Mouse (Mus musculus): Measurements from ENCODE around the gene Nuak2. TPM values are rescaled to one million over a fixed set of nuclear protein-coding genes. Genes with fewer than 3 reads are reported as not detected.

The Nuak2 gene
- total and polyA plus RNA-seq, 2 experiments from 2014 or later = 7.0 to 9.9 TPM

DNA sequence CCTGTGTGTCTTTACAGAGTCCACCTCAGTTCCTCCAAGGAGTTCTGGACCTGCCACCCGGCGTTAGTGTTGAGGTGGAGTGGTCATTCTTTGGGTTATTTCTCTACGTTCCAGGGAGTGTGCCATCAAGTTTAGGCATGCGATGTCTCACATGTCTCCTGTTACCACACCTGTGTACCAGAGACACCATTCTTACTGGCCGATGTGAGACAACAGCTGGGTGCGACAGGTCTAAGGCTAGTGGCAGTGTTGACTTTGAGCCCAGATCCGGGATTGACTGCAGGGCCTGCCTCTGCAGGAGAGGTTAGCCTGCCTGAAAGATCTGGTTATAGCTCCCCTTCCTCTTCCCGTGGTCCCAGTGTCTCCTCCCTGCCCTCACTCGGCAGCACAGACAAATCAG, 38.3 kb downstream of the Nuak2 start:
- 81% methylated on average over 9 of the region's 9 CpGs for WGBS
- Histone ChIP-seq H3K36me3 (ENCODE audit: insufficient read depth, low read length) (peaks cover 19% of the 10 kb centered on the region), H3K4me1 (ENCODE audit: insufficient read depth, low read length) (no peaks in the 10 kb centered on the region), H3K27ac (ENCODE audit: low read depth, low read length) (no peak overlapping the region), H3K4me2 (ENCODE audit: low read depth, low read length, poor library complexity, severe bottlenecking) (no peak overlapping the region), H3K9me3 (ENCODE audit: low read length) (no peaks in the 10 kb centered on the region), H3K27me3 (ENCODE audit: insufficient read depth, low read length) (no peaks in the 10 kb centered on the region), H3K9ac (replicated peaks; ENCODE audit: low read length, poor library complexity, severe bottlenecking) (no peak overlapping the region), H3K4me3 (ENCODE audit: low read depth, low read length) (no peak overlapping the region)
- ATAC-seq (ENCODE audit: low FRiP score) = no peak; the same call in 1 of the 2 replicates
- no peak for DNase-seq (ENCODE audit: low spot score)
- no peak for TF ChIP-seq CTCF (IDR thresholded peaks at IDR 0.05)

DNA sequence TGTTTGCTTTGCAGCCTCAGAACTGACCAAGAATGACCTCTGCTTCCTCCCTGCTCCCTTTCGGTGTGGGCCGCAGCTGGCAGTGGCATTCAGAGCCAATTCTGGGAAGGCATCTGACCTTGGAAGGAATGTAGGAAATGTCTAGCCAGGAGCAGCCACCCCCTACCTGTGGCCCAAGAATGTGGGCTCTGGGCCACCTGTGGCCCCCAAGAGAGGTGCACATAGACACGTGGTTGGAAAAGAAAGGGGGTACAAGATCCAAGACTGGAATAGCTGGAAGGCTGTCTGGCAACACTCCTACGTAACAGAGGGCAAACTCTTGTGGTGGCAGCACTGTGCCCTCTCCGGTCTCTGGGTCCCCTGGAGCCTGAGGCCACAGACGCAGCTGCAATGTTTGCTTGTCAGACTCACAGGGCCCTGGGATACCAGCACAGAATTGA, 39.3 kb downstream of the Nuak2 start:
- Histone ChIP-seq H3K4me1 (ENCODE audit: insufficient read depth, low read length) (no peaks in the 10 kb centered on the region), H3K36me3 (ENCODE audit: insufficient read depth, low read length) (peaks cover 28% of the 10 kb centered on the region), H3K9ac (replicated peaks; ENCODE audit: low read length, poor library complexity, severe bottlenecking) (no peak overlapping the region), H3K27me3 (ENCODE audit: insufficient read depth, low read length) (no peaks in the 10 kb centered on the region), H3K4me2 (ENCODE audit: low read depth, low read length, poor library complexity, severe bottlenecking) (no peak overlapping the region), H3K27ac (ENCODE audit: low read depth, low read length) (0 out of 2 replicates have a peak overlapping the region, but pooled peaks have one; percentile 19), H3K9me3 (ENCODE audit: low read length) (no peaks in the 10 kb centered on the region), H3K4me3 (ENCODE audit: low read depth, low read length) (no peak overlapping the region)
- TF ChIP-seq CTCF (IDR thresholded peaks at IDR 0.05) = no peak
- 41% methylated on average over 6 of the region's 6 CpGs for WGBS
- ATAC-seq (ENCODE audit: low FRiP score) = no peak
- DNase-seq (ENCODE audit: low spot score) = no peak

DNA sequence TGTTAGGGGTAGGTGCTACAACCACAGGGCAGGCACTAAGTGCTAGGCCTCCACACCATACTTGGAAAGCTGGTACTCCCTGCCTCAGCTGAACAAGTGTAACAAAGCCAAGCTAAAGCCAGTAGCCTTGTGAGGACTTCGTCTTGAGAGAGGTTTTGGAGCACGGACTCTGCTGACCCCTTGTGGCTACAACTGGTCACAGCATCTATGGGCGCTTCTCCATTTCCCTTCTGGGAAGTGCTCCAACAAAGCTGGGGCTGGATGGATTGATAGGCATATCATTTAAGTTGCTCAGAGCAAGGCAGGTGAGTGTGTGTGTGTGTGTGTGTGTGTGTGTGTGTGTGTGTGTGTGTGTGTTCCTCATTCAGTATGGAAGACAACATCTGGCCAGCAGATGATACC, 39.9 kb downstream of the Nuak2 start:
- H3K4me1 ChIP-seq (ENCODE audit: insufficient read depth, low read length) = no peaks in the 10 kb centered on the region
- peak; percentile 93 for DNase-seq (ENCODE audit: low spot score)
- no peaks in the 10 kb centered on the region for H3K9me3 ChIP-seq (ENCODE audit: low read length)
- TF ChIP-seq CTCF (IDR thresholded peaks at IDR 0.05) = peak; percentile 99
- peaks cover 34% of the 10 kb centered on the region for H3K36me3 ChIP-seq (ENCODE audit: insufficient read depth, low read length)
- no peaks in the 10 kb centered on the region for H3K27me3 ChIP-seq (ENCODE audit: insufficient read depth, low read length)
- peak; percentile 55 for ATAC-seq (ENCODE audit: low FRiP score)
- no peak overlapping the region for H3K4me2 ChIP-seq (ENCODE audit: low read depth, low read length, poor library complexity, severe bottlenecking)
- no peak overlapping the region for H3K4me3 ChIP-seq (ENCODE audit: low read depth, low read length)
- H3K27ac ChIP-seq (ENCODE audit: low read depth, low read length) = peak overlapping the region; percentile 51; the same call in 1 of the 2 replicates
- no peak overlapping the region for H3K9ac ChIP-seq (replicated peaks; ENCODE audit: low read length, poor library complexity, severe bottlenecking)
- 0% methylated on average over 3 of the region's 3 CpGs for WGBS

DNA sequence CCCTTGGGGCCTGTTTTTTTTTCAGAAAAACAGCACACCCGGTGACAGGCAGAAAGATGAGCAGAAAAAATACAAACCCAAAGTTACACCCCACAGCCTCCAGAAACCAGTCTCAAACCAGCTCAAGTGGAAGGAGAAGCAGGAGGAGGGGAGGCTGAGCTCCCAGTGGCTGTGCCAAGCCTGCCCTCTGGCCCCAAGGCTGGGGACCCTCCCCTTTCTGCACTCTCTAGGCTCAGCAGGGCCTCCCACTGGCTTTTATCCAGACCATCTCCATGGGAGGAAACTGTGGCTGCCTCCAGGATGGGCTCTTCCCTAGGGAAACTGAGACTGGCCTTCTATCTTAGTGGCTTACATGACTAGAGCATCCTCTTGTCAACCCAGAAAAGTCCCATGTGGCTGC, 40.9 kb downstream of the Nuak2 start:
- ATAC-seq (ENCODE audit: low FRiP score) = no peak
- WGBS = 55% methylated on average over 1 of the region's 1 CpGs
- no peaks in the 10 kb centered on the region for H3K9me3 ChIP-seq (ENCODE audit: low read length)
- H3K4me3 ChIP-seq (ENCODE audit: low read depth, low read length) = no peak overlapping the region
- H3K36me3 ChIP-seq (ENCODE audit: insufficient read depth, low read length) = peaks cover 38% of the 10 kb centered on the region
- no peak for DNase-seq (ENCODE audit: low spot score)
- no peak for TF ChIP-seq CTCF (IDR thresholded peaks at IDR 0.05)
- no peak overlapping the region for H3K4me2 ChIP-seq (ENCODE audit: low read depth, low read length, poor library complexity, severe bottlenecking)
- H3K4me1 ChIP-seq (ENCODE audit: insufficient read depth, low read length) = no peaks in the 10 kb centered on the region
- H3K9ac ChIP-seq (replicated peaks; ENCODE audit: low read length, poor library complexity, severe bottlenecking) = no peak overlapping the region
- no peak overlapping the region for H3K27ac ChIP-seq (ENCODE audit: low read depth, low read length)
- no peaks in the 10 kb centered on the region for H3K27me3 ChIP-seq (ENCODE audit: insufficient read depth, low read length)

DNA sequence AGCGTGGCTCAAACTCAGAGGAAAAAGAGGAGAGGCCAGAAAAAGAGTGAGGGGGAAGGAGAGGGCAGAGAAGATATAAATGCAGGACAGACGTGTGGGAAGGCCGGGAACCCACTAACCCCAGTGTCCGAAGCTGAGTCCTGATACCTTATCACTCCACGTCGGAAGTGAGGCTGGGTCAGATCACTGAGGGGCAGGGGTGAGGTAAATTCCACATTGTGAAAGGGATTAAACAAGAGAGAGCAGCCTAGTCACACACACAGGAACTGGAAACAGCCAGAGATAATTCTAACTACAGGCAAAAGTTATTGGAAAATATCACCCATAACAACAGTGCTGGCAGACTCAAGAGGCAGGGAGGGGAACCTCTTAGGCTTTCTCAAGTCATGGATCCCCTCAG, 46.0 kb downstream of the Nuak2 start:
- H3K27ac ChIP-seq (ENCODE audit: low read depth, low read length) = no peak overlapping the region
- H3K27me3 ChIP-seq (ENCODE audit: insufficient read depth, low read length) = no peaks in the 10 kb centered on the region
- no peak overlapping the region for H3K4me2 ChIP-seq (ENCODE audit: low read depth, low read length, poor library complexity, severe bottlenecking)
- H3K9me3 ChIP-seq (ENCODE audit: low read length) = no peaks in the 10 kb centered on the region
- H3K4me3 ChIP-seq (ENCODE audit: low read depth, low read length) = no peak overlapping the region
- ATAC-seq (ENCODE audit: low FRiP score) (no peak), DNase-seq (ENCODE audit: low spot score) (no peak)
- H3K4me1 ChIP-seq (ENCODE audit: insufficient read depth, low read length) = no peaks in the 10 kb centered on the region
- WGBS = 84% methylated on average over 6 of the region's 6 CpGs
- H3K9ac ChIP-seq (replicated peaks; ENCODE audit: low read length, poor library complexity, severe bottlenecking) = no peak overlapping the region
- TF ChIP-seq CTCF (IDR thresholded peaks at IDR 0.05) = no peak
- peaks cover 40% of the 10 kb centered on the region for H3K36me3 ChIP-seq (ENCODE audit: insufficient read depth, low read length)

DNA sequence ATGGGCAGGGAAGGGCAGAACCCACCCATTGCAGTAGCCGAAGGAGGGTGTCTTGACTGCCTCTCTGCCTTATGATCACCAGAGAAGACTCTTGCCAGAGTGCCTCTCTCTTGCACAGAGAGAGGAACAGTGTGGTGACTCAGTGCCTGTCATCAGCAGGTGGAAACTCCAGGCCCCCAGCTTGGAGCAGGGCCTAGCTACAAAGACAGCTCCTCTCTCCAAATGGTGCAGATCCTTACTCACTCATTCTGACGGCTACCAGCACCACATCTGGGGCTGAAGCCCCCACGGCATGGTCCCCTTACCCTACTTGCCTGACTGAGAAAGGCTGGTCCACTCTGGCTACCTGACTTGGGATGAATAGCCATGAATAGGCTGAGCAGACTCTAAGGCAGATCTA, 48.5 kb downstream of the Nuak2 start:
- Histone ChIP-seq H3K4me3 (ENCODE audit: low read depth, low read length) (no peak overlapping the region), H3K27me3 (ENCODE audit: insufficient read depth, low read length) (no peaks in the 10 kb centered on the region), H3K9me3 (ENCODE audit: low read length) (no peaks in the 10 kb centered on the region), H3K4me2 (ENCODE audit: low read depth, low read length, poor library complexity, severe bottlenecking) (no peak overlapping the region), H3K27ac (ENCODE audit: low read depth, low read length) (no peak overlapping the region), H3K36me3 (ENCODE audit: insufficient read depth, low read length) (peaks cover 23% of the 10 kb centered on the region), H3K4me1 (ENCODE audit: insufficient read depth, low read length) (no peaks in the 10 kb centered on the region), H3K9ac (replicated peaks; ENCODE audit: low read length, poor library complexity, severe bottlenecking) (no peak overlapping the region)
- ATAC-seq (ENCODE audit: low FRiP score) = no peak
- no peak for DNase-seq (ENCODE audit: low spot score)
- TF ChIP-seq CTCF (IDR thresholded peaks at IDR 0.05) = no peak
- 81% methylated on average over 3 of the region's 3 CpGs for WGBS

All from midbrain, postnatal 0 days (tissue).